Mouse (Mus musculus) heart, embryonic 15.5 days (tissue): ENCODE data around the gene Top3a. TPM values are rescaled to one million over a fixed set of nuclear protein-coding genes. Genes with fewer than 3 reads are reported as not detected.

Experiments used
- ATAC-seq: fragments of 200-750 bp; cut with Nextera tagmentation; replicated peaks from 2 replicates; pipeline ENCODE4 v1.8.0; 2017; ENCODE audit warnings: low read depth, moderate TSS enrichment; ENCODE audit not compliant: insufficient number of reproducible peaks, insufficient read depth, low FRiP score
- H3K27ac ChIP-seq: fragments of 300-500 bp; sonication (generic); 2 replicates; pipeline ENCODE4 v1.5.1; 2015; ENCODE audit warnings: mild to moderate bottlenecking, inconsistent platforms
- H3K27me3 ChIP-seq: fragments of 300-500 bp; sonication (generic); 2 replicates; pipeline ENCODE4 v1.6.1; 2015; ENCODE audit warnings: inconsistent platforms
- H3K36me3 ChIP-seq: fragments of 300-500 bp; sonication (generic); 2 replicates; pipeline ENCODE4 v1.6.1; 2015; ENCODE audit warnings: mild to moderate bottlenecking, inconsistent platforms
- H3K4me1 ChIP-seq: fragments of 300-500 bp; sonication (generic); replicated peaks from 2 replicates; pipeline ENCODE4 v1.6.1; 2015; ENCODE audit warnings: inconsistent platforms
- H3K4me2 ChIP-seq: fragments of 300-500 bp; sonication (generic); 2 replicates; pipeline ENCODE4 v1.6.1; 2015; ENCODE audit warnings: inconsistent platforms, mild to moderate bottlenecking, moderate library complexity
- H3K4me3 ChIP-seq: fragments of 300-500 bp; sonication (generic); 2 replicates; pipeline ENCODE4 v1.5.1; 2015; ENCODE audit warnings: mild to moderate bottlenecking, inconsistent platforms
- H3K9ac ChIP-seq: fragments of 300-500 bp; sonication (generic); 2 replicates; pipeline ENCODE4 v1.6.1; 2015; ENCODE audit warnings: mild to moderate bottlenecking, inconsistent platforms
- H3K9me3 ChIP-seq: fragments of 300-500 bp; sonication (generic); replicated peaks from 2 replicates; pipeline ENCODE4 v1.6.1; 2016; ENCODE audit warnings: inconsistent platforms
- WGBS: fragments of 180-500 bp; shearing (Covaris S2); methylation state at CpG from one replicate; pipeline ENCODE4 v1.1.7; 2015; ENCODE audit warnings: mixed read lengths; 5-methylcytosine and 5-hydroxymethylcytosine counted together
- polyA plus RNA-seq: library from polyadenylated mRNA; unstranded; fragments of >200 nt; fragmentation: Nextera tagmentation; extraction: Ambion mirVana; gene quantifications from 2 replicates; pipeline ENCODE4 v1.2.1, GENCODE M21; 2015

Top3a gene
- polyA plus RNA-seq, 1 experiment from 2014 or later, result 7.4 TPM

GRCm38 (mm10) chr11:60709481-60710465 is 67.4 kb downstream of the Top3a start:
- no peaks in the 10 kb centered on the region for H3K27me3 ChIP-seq
- no peak overlapping the region for H3K9ac ChIP-seq
- peaks cover 9% of the 10 kb centered on the region; the same call in 1 of the 2 replicates for H3K4me1 ChIP-seq
- no peaks in the 10 kb centered on the region for H3K9me3 ChIP-seq
- no peak overlapping the region for H3K27ac ChIP-seq
- H3K4me2 ChIP-seq, result no peak overlapping the region
- ATAC-seq, result no peak
- WGBS, result 90% methylated on average over 45 of the region's 45 CpGs
- peaks cover 94% of the 10 kb centered on the region for H3K36me3 ChIP-seq
- H3K4me3 ChIP-seq, result no peak overlapping the region

GRCm38 (mm10) chr11:60708631-60709030 is 68.5 kb downstream of the Top3a start:
- no peak overlapping the region for H3K4me3 ChIP-seq
- peaks cover 12% of the 10 kb centered on the region for H3K4me1 ChIP-seq
- no peaks in the 10 kb centered on the region for H3K27me3 ChIP-seq
- no peak overlapping the region for H3K4me2 ChIP-seq
- no peak for ATAC-seq
- no peak overlapping the region for H3K9ac ChIP-seq
- H3K9me3 ChIP-seq, result no peaks in the 10 kb centered on the region
- no peak overlapping the region for H3K27ac ChIP-seq
- 91% methylated on average over 10 of the region's 10 CpGs for WGBS
- peaks cover 82% of the 10 kb centered on the region for H3K36me3 ChIP-seq

GRCm38 (mm10) chr11:60707672-60708071 is 69.5 kb downstream of the Top3a start:
- ATAC-seq, result peak; percentile 74

DNA sequence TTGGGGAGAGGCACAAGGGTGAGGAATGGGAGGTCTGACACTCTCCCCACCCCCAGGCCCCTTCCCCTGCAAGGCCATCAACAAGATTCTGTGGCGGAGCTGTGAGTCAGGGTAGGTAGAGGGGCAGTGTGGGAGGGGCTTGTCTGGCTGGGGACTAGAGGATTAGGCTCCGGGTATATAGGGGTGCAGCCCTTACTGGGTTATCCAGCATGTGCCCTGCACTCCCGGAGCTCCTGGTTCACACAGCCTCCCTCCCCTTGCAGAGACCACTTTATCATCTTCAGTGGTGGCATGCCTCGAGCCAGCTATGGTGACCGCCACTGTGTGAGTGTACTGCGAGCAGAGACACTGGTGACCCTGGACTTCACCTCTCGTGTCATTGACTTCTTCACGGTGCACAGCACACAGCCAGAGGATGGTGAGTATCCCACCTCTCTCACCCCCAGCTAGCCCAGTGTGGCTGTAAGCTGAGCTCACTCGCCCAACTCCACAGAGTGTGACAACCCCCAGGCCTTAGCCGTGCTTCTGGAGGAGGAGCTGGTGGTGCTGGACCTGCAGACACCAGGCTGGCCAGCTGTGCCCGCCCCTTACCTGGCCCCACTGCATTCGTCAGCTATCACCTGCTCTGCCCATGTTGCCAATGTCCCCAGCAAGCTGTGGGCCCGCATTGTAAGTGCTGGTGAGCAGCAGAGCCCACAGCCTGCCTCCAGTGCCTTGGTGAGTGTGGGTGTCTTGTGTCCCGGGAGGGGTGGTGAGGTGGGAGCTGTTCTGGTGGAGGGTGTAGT is 70.3 kb downstream of the Top3a start:
- 77% methylated on average over 14 of the region's 14 CpGs for WGBS
- H3K27ac ChIP-seq, result peak overlapping the region; percentile 57; the same call in 1 of the 2 replicates

More at GRCm38 (mm10) chr11:60707672-60708071, 69.5 kb downstream of the Top3a start:
- Histone ChIP-seq H3K9me3 (no peaks in the 10 kb centered on the region), H3K4me1 (peaks cover 20% of the 10 kb centered on the region), H3K27me3 (no peaks in the 10 kb centered on the region), H3K36me3 (peaks cover 73% of the 10 kb centered on the region), H3K27ac (peak overlapping the region; percentile 57), H3K4me3 (no peak overlapping the region), H3K9ac (no peak overlapping the region), H3K4me2 (no peak overlapping the region)
- WGBS, result 61% methylated on average over 3 of the region's 3 CpGs

DNA sequence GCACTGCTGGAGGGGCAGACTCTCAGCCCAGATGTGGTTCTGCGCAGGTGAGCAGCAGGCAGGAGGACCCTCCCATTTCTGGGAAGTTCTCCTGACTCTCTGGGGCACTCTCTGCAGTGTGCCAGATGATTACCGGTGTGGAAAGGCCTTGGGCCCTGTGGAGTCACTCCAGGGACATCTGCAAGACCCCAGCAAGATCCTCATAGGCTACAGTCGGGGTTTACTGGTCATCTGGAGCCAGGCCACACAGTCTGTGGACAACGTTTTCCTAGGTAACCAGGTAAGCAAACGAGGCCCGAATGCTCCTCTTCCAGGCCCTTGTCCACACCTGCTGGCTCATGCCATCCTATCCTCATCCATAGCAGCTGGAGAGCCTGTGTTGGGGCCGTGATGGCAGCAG is 71.1 kb downstream of the Top3a start:
- no peak overlapping the region for H3K4me3 ChIP-seq
- H3K9me3 ChIP-seq, result no peaks in the 10 kb centered on the region
- no peak for ATAC-seq
- H3K27ac ChIP-seq, result no peak overlapping the region
- no peak overlapping the region for H3K9ac ChIP-seq
- peaks cover 57% of the 10 kb centered on the region for H3K36me3 ChIP-seq
- 88% methylated on average over 7 of the region's 7 CpGs for WGBS
- no peaks in the 10 kb centered on the region for H3K27me3 ChIP-seq
- peaks cover 28% of the 10 kb centered on the region for H3K4me1 ChIP-seq
- no peak overlapping the region for H3K4me2 ChIP-seq

More for the DNA sequence above, 70.3 kb downstream of the Top3a start:
- H3K36me3 ChIP-seq, result peaks cover 65% of the 10 kb centered on the region
- no peaks in the 10 kb centered on the region for H3K9me3 ChIP-seq
- H3K4me3 ChIP-seq, result no peak overlapping the region
- H3K9ac ChIP-seq, result no peak overlapping the region
- peaks cover 23% of the 10 kb centered on the region for H3K4me1 ChIP-seq
- H3K27me3 ChIP-seq, result no peaks in the 10 kb centered on the region
- H3K4me2 ChIP-seq, result no peak overlapping the region
- ATAC-seq, result no peak

DNA sequence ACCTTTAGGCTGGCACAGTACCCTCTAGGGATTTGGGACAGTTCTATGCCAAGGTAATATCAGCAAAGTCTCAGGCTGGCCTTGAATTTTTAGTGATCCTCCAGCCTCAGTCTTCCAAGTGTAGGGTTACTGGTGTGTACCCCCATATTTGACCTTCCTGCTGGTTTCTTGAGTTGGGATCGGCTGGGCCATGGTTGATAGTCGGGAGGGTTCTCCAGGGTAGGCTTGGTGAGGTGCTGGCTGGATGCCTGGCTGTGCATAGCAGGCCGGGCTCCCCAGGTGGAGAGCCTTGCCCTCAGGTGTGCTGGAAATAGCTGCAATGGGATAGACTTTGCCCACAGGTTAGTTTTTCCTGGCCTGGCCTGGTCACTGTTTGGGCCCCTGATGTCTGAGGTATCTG is 71.9 kb downstream of the Top3a start:
- no peak overlapping the region for H3K4me2 ChIP-seq
- H3K9me3 ChIP-seq, result no peaks in the 10 kb centered on the region
- H3K9ac ChIP-seq, result no peak overlapping the region
- 83% methylated on average over 3 of the region's 3 CpGs for WGBS
- no peak overlapping the region for H3K27ac ChIP-seq
- peaks cover 36% of the 10 kb centered on the region for H3K4me1 ChIP-seq
- no peak overlapping the region for H3K4me3 ChIP-seq
- ATAC-seq, result no peak
- peaks cover 50% of the 10 kb centered on the region for H3K36me3 ChIP-seq
- no peaks in the 10 kb centered on the region for H3K27me3 ChIP-seq

DNA sequence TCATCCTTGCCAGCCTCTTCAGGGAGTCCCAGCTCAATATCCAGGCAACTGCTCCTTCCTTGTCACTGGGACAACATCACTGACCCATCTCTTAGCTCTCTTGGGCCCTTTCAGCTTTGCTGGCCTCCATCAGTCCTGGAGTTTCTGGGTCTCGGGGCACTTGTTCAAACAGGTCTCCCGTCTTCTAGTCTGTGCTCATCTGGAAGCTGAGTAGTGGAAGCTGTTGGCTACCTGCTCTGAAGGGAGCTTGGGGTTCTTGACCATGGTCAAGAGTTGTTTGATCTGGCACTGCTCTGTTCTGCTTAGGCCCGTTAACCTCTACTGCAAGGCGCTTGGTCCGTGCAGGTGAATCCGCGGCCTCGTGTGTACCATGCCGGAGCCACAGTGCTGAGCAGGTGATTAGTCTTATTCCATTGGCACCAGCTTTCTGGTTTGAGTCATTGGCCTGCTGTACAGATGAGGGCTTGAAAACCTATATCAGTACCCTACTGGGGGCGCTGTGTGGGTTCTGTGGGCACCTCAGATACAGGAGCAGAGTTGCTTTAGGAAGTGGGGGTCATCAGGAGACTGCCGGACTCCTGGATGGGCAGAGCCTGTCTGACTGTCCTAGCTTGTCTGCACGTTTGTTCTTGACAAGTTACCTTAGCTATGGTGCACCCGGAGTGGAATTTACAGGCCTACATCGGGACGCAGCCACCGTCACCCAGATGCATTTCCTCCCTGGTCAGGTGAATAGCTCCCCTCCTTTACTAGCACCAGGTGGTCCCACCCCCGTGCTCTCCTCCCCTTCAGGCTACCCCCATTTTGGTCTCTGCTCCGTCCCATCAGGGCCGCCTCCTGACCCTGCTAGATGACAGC is 72.9 kb downstream of the Top3a start:
- H3K4me1 ChIP-seq, result peaks cover 37% of the 10 kb centered on the region
- peaks cover 40% of the 10 kb centered on the region for H3K36me3 ChIP-seq

DNA sequence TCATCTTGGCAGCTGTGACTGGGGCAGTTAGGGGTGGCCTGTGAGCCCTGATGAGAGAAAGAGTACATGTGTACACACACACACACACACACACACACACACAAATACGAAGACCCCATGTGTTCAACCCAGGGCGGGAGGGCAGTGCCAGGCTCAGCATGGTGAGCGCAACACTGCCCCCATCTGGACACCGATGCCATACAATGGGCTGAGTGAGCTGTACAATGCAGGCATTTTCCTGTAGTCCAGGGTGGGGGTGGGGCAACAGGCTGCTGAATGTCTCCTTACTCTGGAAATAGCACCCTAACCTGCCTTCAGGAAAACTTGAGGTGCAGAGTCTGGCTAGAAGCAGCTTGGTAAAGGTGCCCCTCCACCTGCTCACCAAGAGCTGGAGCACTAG is 74.0 kb downstream of the Top3a start:
- 36% methylated on average over 4 of the region's 4 CpGs for WGBS
- Histone ChIP-seq H3K4me3 (no peak overlapping the region), H3K36me3 (peaks cover 29% of the 10 kb centered on the region), H3K27me3 (no peaks in the 10 kb centered on the region), H3K9me3 (no peaks in the 10 kb centered on the region), H3K9ac (no peak overlapping the region), H3K4me1 (peaks cover 43% of the 10 kb centered on the region), H3K27ac (no peak overlapping the region), H3K4me2 (no peak overlapping the region)
- no peak for ATAC-seq

More for the DNA sequence above, 72.9 kb downstream of the Top3a start:
- Histone ChIP-seq H3K4me3 (no peak overlapping the region), H3K27ac (no peak overlapping the region), H3K9ac (no peak overlapping the region), H3K9me3 (no peaks in the 10 kb centered on the region), H3K4me2 (no peak overlapping the region), H3K27me3 (no peaks in the 10 kb centered on the region)
- WGBS, result 92% methylated on average over 19 of the region's 19 CpGs
- no peak for ATAC-seq

DNA sequence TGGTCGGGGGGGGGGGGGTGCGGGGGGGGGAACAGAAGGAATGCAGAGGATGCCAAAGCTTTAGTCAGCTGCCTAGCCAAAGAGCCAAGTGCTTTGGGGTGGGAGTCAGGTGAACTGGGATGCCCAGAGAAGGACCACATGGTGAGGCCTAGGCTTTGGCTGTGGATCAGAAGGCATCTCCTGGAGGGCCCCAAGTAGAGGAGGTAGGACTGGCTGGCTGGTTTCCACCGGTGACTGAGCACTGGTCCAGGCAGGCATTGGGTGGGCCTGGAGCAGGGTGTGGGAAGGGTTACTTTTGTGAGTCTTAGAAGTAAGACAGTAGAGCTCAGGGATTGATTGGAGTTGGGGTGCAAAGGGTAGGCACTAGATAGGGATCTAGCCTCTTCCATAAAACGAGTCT is 75.6 kb downstream of the Top3a start:
- Histone ChIP-seq H3K27me3 (no peaks in the 10 kb centered on the region), H3K4me3 (no peak overlapping the region), H3K27ac (no peak overlapping the region), H3K4me2 (no peak overlapping the region), H3K36me3 (peaks cover 14% of the 10 kb centered on the region), H3K9ac (no peak overlapping the region), H3K4me1 (peaks cover 34% of the 10 kb centered on the region), H3K9me3 (no peaks in the 10 kb centered on the region)
- ATAC-seq, result no peak
- 77% methylated on average over 4 of the region's 4 CpGs for WGBS

GRCm38 (mm10) chr11:60700320-60701185 is 76.6 kb downstream of the Top3a start:
- Histone ChIP-seq H3K4me1 (peaks cover 34% of the 10 kb centered on the region), H3K36me3 (peaks cover 4% of the 10 kb centered on the region; the same call in 1 of the 2 replicates), H3K27ac (peak overlapping the region; percentile 93), H3K27me3 (no peaks in the 10 kb centered on the region), H3K4me2 (peak overlapping the region; percentile 78), H3K9me3 (no peaks in the 10 kb centered on the region), H3K4me3 (peak overlapping the region; percentile 75), H3K9ac (peak overlapping the region; percentile 79)
- WGBS, result 26% methylated on average over 12 of the region's 12 CpGs
- no peak for ATAC-seq
